Mouse (Mus musculus) neural tube, embryonic 15.5 days (tissue): ENCODE results near the gene Mup21. TPM values are rescaled to one million over a fixed set of nuclear protein-coding genes. Genes with fewer than 3 reads are reported as not detected.
"Not testable (repeated sequence)": the region's sequence is repeated elsewhere in the genome, so short reads cannot be mapped to it uniquely, and the experiment has no call there.

Experiments used
- ATAC-seq: fragments of 200-750 bp; cut with Nextera tagmentation; 2 replicates; pipeline ENCODE4 v1.8.0; 2017; ENCODE audit warnings: mild to moderate bottlenecking, moderate TSS enrichment, moderate library complexity; ENCODE audit not compliant: low FRiP score
- H3K27ac ChIP-seq: fragments of 300-500 bp; sonication (generic); replicated peaks from 2 replicates; pipeline ENCODE4 v1.5.1; 2015; ENCODE audit warnings: mild to moderate bottlenecking, inconsistent platforms
- H3K27me3 ChIP-seq: fragments of 300-500 bp; sonication (generic); replicated peaks from 2 replicates; pipeline ENCODE4 v1.6.1; 2015; ENCODE audit warnings: inconsistent platforms
- H3K36me3 ChIP-seq: fragments of 300-500 bp; sonication (generic); 2 replicates; pipeline ENCODE4 v1.6.1; 2015; ENCODE audit warnings: inconsistent platforms
- H3K4me1 ChIP-seq: fragments of 300-500 bp; sonication (generic); 2 replicates; pipeline ENCODE4 v1.6.1; 2015; ENCODE audit warnings: inconsistent platforms
- H3K4me2 ChIP-seq: fragments of 300-500 bp; sonication (generic); 2 replicates; pipeline ENCODE4 v1.6.1; 2015; ENCODE audit warnings: inconsistent platforms, mild to moderate bottlenecking, moderate library complexity
- H3K4me3 ChIP-seq: fragments of 300-500 bp; sonication (generic); replicated peaks from 2 replicates; pipeline ENCODE4 v1.5.1; 2015; ENCODE audit warnings: mild to moderate bottlenecking, inconsistent platforms
- H3K9ac ChIP-seq: fragments of 300-500 bp; sonication (generic); replicated peaks from 2 replicates; pipeline ENCODE4 v1.6.1; 2015; ENCODE audit warnings: mild to moderate bottlenecking, inconsistent platforms
- H3K9me3 ChIP-seq: fragments of 300-500 bp; sonication (generic); replicated peaks from 2 replicates; pipeline ENCODE4 v1.6.1; 2016; ENCODE audit warnings: inconsistent platforms
- WGBS: fragments of 180-500 bp; shearing (Covaris S2); methylation state at CpG from one replicate; pipeline ENCODE4 v1.1.7; 2015; ENCODE audit warnings: mixed read lengths; 5-methylcytosine and 5-hydroxymethylcytosine counted together
- polyA plus RNA-seq: library from polyadenylated mRNA; unstranded; fragments of >200 nt; fragmentation: Nextera tagmentation; extraction: Ambion mirVana; gene quantifications from 2 replicates; pipeline ENCODE4 v1.2.1, GENCODE M21; 2015

The Mup21 gene
- not detected in 2 replicates for polyA plus RNA-seq

DNA sequence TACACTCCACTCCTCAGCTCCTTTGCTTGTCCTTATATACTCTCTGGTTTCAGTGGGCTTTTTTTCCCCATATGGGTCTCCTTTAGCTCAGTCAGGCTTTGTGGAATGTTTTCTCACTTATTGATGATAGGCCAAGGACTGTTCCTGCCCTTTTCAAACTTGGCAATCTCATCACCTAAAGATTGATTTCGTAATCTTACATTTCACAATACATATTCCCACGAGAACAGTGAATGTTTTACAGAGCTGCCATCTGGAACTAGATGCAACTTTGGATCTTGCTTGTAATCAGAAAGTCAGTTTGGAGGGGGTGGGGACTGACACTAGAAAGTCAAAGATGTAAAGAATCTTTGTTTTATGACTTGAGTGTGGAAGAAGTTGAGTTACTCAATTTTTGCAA lies at the start of gene Mup21:
Mup21 (minus strand) TSS at position 53 of the 400 bp plus-strand sequence.
- Histone ChIP-seq H3K36me3 (no peaks in the 10 kb centered on the region), H3K9me3 (0 out of 2 replicates have a peak, but pooled peaks cover 3% of the 10 kb centered on the region), H3K9ac (no peak within 1 kb of the TSS), H3K4me3 (no peak within 1 kb of the TSS), H3K27ac (no peak within 1 kb of the TSS), H3K27me3 (no peaks in the 10 kb centered on the region), H3K4me1 (no peaks in the 10 kb centered on the region), H3K4me2 (no peak within 1 kb of the TSS)
- ATAC-seq: no peak
- WGBS: 86% methylated on average over 2 of the region's 2 CpGs

DNA sequence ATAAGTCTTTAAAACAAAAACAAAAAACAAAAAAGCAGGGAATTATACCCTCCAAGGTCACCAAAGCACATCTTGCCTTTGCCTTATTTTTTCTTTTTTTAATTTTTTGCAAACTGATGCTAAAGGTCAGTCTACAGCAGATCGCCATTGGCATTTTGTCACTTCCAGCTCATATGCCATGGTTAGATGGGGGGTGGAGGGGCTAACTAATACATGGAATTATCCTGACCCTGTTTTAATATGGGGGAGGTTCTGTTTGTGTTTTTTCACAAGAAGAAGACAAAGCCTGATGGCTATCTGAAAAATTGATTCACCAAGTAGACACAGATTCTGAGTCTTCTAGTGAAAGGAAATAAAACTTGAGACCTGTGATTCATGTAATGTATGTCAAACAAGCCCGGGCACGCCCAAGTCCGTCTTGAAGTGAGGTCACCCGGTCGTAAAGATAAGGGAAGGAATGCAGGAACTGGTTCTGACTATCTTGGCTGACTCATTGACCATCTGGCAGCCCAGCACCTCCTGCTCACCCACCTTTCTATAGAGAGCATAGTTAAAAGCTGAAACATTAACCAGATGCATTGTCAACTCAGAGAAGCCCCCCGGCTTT lies 49.4 kb upstream of the Mup21 start:
- Histone ChIP-seq H3K36me3 (peaks cover 87% of the 10 kb centered on the region), H3K4me1 (no peaks in the 10 kb centered on the region), H3K27ac (no peak overlapping the region), H3K27me3 (no peaks in the 10 kb centered on the region), H3K9ac (no peak overlapping the region), H3K9me3 (peaks cover 9% of the 10 kb centered on the region), H3K4me3 (no peak overlapping the region), H3K4me2 (no peak overlapping the region)
- ATAC-seq: no peak
- WGBS: 95% methylated on average over 7 of the region's 7 CpGs

DNA sequence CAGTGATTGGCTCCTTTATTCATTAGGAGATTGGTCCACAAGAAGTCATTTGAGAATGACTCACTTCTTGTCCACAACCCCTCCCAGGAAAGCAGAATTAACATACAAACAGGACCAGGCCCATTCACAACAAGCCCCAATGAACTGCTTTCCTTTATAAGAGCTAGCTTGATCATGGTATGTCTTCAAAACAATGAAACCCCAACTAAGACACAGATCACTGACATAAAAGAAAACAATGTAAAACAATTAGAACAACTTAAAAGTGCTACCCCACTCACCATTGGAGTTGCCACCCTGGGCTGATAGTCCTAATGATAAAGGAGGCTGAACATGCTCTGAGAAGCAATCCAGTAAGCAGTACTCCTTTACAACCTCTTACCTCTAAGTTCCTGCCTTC lies 38.1 kb upstream of the Mup21 start:
- Histone ChIP-seq H3K36me3 (peaks cover 60% of the 10 kb centered on the region), H3K27me3 (no peaks in the 10 kb centered on the region), H3K4me2 (no peak overlapping the region), H3K27ac (no peak overlapping the region), H3K9ac (no peak overlapping the region), H3K4me3 (no peak overlapping the region), H3K4me1 (no peaks in the 10 kb centered on the region), H3K9me3 (peaks cover 51% of the 10 kb centered on the region)
- ATAC-seq: no peak

DNA sequence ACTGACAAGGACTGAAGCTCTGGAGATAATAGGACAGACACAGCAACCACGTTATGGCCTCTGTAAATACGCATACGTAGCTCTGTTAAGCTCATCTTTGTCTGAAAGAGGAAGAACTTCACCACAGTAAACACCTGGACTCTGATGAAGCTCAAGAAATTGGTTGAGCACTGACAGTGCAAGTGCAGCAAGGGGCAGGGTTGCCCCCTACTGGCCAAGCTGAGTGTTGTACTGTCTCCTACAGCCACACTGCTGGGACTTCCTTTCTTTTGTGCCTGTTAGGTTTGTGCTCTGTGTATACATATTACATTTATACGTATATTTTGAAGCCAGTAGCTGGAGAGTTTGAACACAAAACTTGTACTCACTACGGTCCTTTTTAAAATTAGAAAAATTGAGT lies 26.6 kb upstream of the Mup21 start:
- 48% methylated on average over 5 of the region's 5 CpGs for WGBS
- Histone ChIP-seq H3K27me3 (no peaks in the 10 kb centered on the region), H3K27ac (no peak overlapping the region), H3K4me1 (no peaks in the 10 kb centered on the region), H3K4me3 (no peak overlapping the region), H3K9ac (no peak overlapping the region), H3K9me3 (no peaks in the 10 kb centered on the region), H3K4me2 (no peak overlapping the region), H3K36me3 (no peaks in the 10 kb centered on the region)
- no peak for ATAC-seq

DNA sequence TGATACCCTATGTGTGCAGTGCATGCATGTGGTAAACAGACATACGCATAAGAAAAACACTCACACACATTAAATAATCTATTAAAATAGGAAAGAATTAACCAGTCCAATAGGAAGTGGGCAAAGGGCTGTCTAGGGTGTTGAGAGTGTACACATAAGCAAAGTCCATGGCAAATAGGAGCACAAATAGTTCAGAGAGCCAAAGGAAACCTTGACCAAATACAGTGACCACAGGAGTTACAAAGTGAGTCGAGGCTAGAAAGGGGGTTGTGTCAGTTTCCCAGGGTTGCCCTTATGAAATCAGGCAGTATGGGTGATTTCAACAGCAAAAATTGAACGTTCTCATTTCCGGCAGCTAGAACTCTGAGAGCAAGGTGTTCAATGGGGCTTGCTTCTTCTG lies 23.8 kb upstream of the Mup21 start:
- Histone ChIP-seq H3K4me3 (no peak overlapping the region), H3K27ac (no peak overlapping the region), H3K27me3 (no peaks in the 10 kb centered on the region), H3K4me2 (no peak overlapping the region), H3K4me1 (no peaks in the 10 kb centered on the region), H3K9ac (no peak overlapping the region), H3K36me3 (no peaks in the 10 kb centered on the region), H3K9me3 (no peaks in the 10 kb centered on the region)
- ATAC-seq: no peak
- 92% methylated on average over 4 of the region's 4 CpGs for WGBS

DNA sequence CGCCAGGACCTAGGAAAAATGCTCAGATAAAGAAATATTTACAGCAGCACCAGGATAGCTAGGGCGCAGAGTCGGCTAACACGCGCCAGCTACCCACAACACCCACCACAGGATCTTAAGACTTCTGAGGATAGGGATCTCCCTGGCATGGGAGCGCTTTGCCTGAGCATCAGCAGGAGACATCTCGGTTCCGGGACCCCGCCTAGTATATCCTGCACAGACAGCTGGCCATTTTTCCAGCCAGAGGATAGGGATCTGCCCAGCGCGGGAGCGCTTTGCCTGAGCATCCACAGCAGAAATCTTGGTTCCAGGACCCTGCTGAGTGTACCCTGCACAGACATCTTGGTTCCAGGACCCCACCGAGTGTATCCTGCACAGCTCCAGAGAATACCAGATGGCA lies 17.0 kb upstream of the Mup21 start:
- not testable (repeated sequence) for H3K4me2 ChIP-seq, H3K36me3 ChIP-seq, H3K4me3 ChIP-seq, H3K9ac ChIP-seq, ATAC-seq, H3K9me3 ChIP-seq, H3K4me1 ChIP-seq, H3K27ac ChIP-seq, H3K27me3 ChIP-seq
- 95% methylated on average over 13 of the region's 13 CpGs for WGBS

DNA sequence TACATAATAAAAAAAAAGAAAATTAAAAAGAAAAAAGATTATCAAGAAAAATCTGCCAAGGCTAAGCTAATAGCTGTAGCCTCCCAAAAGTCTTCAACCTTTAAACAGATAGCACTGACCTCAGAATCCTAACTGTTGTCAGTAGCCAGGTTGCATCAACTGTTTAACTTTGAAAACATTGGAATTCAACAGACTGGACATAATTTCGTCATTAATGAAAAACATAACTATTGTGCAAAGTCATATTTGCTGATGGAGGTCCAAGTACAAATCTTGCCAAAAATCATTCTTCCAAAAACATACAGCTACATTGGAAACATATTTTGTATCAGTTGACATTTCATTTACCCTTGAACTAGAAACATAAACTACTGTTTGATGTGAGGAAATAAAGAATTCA lies 7.7 kb upstream of the Mup21 start:
- no peak overlapping the region for H3K9ac ChIP-seq
- ATAC-seq: no peak
- WGBS: 79% methylated on average over 1 of the region's 1 CpGs
- H3K4me2 ChIP-seq: no peak overlapping the region
- H3K27ac ChIP-seq: no peak overlapping the region
- no peak overlapping the region for H3K4me3 ChIP-seq
- no peaks in the 10 kb centered on the region for H3K9me3 ChIP-seq
- H3K4me1 ChIP-seq: no peaks in the 10 kb centered on the region
- no peaks in the 10 kb centered on the region for H3K36me3 ChIP-seq
- no peaks in the 10 kb centered on the region for H3K27me3 ChIP-seq

DNA sequence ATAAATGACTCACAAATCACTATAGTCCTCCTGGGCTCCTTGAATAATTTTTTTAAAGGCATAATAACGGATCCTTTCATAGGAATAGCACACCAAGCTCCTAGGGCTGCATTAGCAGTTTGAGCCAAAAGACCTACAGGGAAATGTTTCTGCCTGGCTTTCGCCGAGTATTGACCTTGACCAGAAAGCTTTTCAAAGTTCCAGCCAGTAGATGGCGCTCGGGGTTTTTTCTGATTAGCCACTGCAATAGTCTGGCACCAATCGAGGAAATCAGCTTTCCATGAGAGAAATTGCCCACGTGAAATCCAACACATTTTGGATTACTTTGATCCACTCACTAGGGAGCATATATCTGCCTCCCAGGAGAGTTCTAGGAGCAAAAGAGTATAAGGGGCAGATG lies 17.0 kb downstream of the Mup21 start:
- Histone ChIP-seq H3K9ac (no peak overlapping the region), H3K4me1 (no peaks in the 10 kb centered on the region), H3K4me2 (no peak overlapping the region), H3K36me3 (no peaks in the 10 kb centered on the region), H3K9me3 (peaks cover 18% of the 10 kb centered on the region; the same call in 1 of the 2 replicates), H3K27me3 (no peaks in the 10 kb centered on the region), H3K27ac (no peak overlapping the region), H3K4me3 (no peak overlapping the region)
- 67% methylated on average over 7 of the region's 7 CpGs for WGBS
- no peak for ATAC-seq

DNA sequence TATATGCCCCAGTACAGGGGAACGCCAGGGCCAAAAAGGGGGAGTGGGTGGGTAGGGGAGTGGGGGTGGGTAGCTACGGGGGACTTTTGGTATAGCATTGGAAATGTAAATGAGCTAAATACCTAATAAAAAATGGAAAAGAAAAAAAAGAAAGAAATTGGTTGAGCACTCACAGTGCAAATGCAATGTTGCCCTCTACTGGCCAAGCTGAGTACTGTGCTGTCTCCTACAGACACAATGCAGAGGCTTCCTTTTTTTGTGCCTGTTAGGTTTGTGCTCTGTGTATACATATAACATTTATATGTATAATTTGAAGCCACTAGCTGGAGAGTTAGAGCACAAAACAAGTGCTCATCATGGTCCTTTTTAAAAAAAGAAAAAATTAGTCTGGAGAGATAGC lies 47.3 kb downstream of the Mup21 start:
- WGBS: 61% methylated on average over 2 of the region's 2 CpGs
- H3K9ac ChIP-seq, H3K4me2 ChIP-seq, H3K36me3 ChIP-seq, H3K9me3 ChIP-seq, ATAC-seq, H3K4me1 ChIP-seq, H3K27me3 ChIP-seq, H3K4me3 ChIP-seq, H3K27ac ChIP-seq: not testable (repeated sequence)

Other genes starting within 250 kb of the Mup21 start
- not detected in 2 replicates for gene Mup20, start 96.7 kb downstream of the Mup21 start, polyA plus RNA-seq
- gene Mup3, start 63.5 kb downstream of the Mup21 start, polyA plus RNA-seq: not detected in 2 replicates
- gene Zfp37, start 80.2 kb upstream of the Mup21 start, polyA plus RNA-seq: 23.2 and 25.9 TPM in 2 replicates
- 15.9 and 18.0 TPM in 2 replicates for gene Slc31a2, start 111.7 kb upstream of the Mup21 start, polyA plus RNA-seq
- 22.6 and 24.2 TPM in 2 replicates for gene Fkbp15, start 209.7 kb upstream of the Mup21 start, polyA plus RNA-seq
- 32.2 and 36.5 TPM in 2 replicates for gene Slc31a1, start 209.9 kb upstream of the Mup21 start, polyA plus RNA-seq